Mouse (Mus musculus) intestine, embryonic 16.5 days (tissue): ENCODE data around the gene Ccdc61. TPM values are rescaled to one million over a fixed set of nuclear protein-coding genes. Genes with fewer than 3 reads are reported as not detected.

Source experiments
- ATAC-seq: fragments of 200-750 bp; cut with Nextera tagmentation; 2 replicates; pipeline ENCODE4 v1.8.0; 2017; ENCODE audit warnings: moderate TSS enrichment, moderate library complexity
- H3K27ac ChIP-seq: fragments of 300-500 bp; sonication (generic); 2 replicates; pipeline ENCODE4 v1.5.1; 2014; ENCODE audit warnings: mild to moderate bottlenecking, low read length
- H3K27me3 ChIP-seq: fragments of 300-500 bp; sonication (generic); replicated peaks from 2 replicates; pipeline ENCODE4 v1.6.1; 2014; ENCODE audit warnings: low read length, control low read depth, mixed read lengths; ENCODE audit not compliant: control insufficient read depth, insufficient read depth
- H3K36me3 ChIP-seq: fragments of 300-500 bp; sonication (generic); 2 replicates; pipeline ENCODE4 v1.6.1; 2014; ENCODE audit warnings: low read length, control low read depth; ENCODE audit not compliant: control insufficient read depth, insufficient read depth
- H3K4me1 ChIP-seq: fragments of 300-500 bp; sonication (generic); 2 replicates; pipeline ENCODE4 v1.6.1; 2014; ENCODE audit warnings: low read length, control low read depth, mixed read lengths; ENCODE audit not compliant: control insufficient read depth, insufficient read depth
- H3K4me2 ChIP-seq: fragments of 300-500 bp; sonication (generic); 2 replicates; pipeline ENCODE4 v1.6.1; 2014; ENCODE audit warnings: low read depth, low read length, control low read depth
- H3K4me3 ChIP-seq: fragments of 300-500 bp; sonication (generic); 2 replicates; pipeline ENCODE4 v1.5.1; 2014; ENCODE audit warnings: mild to moderate bottlenecking, low read length
- H3K9ac ChIP-seq: fragments of 300-500 bp; sonication (generic); 2 replicates; pipeline ENCODE4 v1.6.1; 2014; ENCODE audit warnings: low read depth, low read length
- H3K9me3 ChIP-seq: fragments of 300-500 bp; sonication (generic); 2 replicates; pipeline ENCODE4 v1.6.1; 2016; ENCODE audit warnings: low read length, control low read depth; ENCODE audit not compliant: control insufficient read depth
- WGBS: fragments of 180-500 bp; shearing (Covaris S2); extraction: QIAGEN DNeasy Blood & Tissue Kit; methylation state at CpG from one replicate; pipeline ENCODE4 v1.1.7; 2014; 5-methylcytosine and 5-hydroxymethylcytosine counted together
- polyA plus RNA-seq: library from polyadenylated mRNA; unstranded; fragments of >200 nt; fragmentation: Nextera tagmentation; extraction: Ambion mirVana; gene quantifications from 2 replicates; pipeline ENCODE4 v1.2.1, GENCODE M21; 2015

The Ccdc61 gene
- polyA plus RNA-seq, 1 experiment from 2014 or later, result 23.7 TPM

- Histone ChIP-seq H3K27me3 (no peaks in the 10 kb centered on the region), H3K27ac (no peak overlapping the region), H3K36me3 (no peaks in the 10 kb centered on the region), H3K4me2 (no peak overlapping the region), H3K9me3 (no peaks in the 10 kb centered on the region), H3K4me1 (no peaks in the 10 kb centered on the region), H3K9ac (no peak overlapping the region), H3K4me3 (no peak overlapping the region)
- ATAC-seq, result no peak
- WGBS, result 60% methylated on average over 9 of the region's 9 CpGs
Observed at GRCm38 (mm10) chr7:18942815-18943214, 32.6 kb upstream of the Ccdc61 start.

- Histone ChIP-seq H3K4me1 (no peaks in the 10 kb centered on the region), H3K9me3 (no peaks in the 10 kb centered on the region), H3K36me3 (no peaks in the 10 kb centered on the region), H3K4me2 (no peak overlapping the region), H3K27me3 (no peaks in the 10 kb centered on the region), H3K9ac (no peak overlapping the region), H3K27ac (no peak overlapping the region), H3K4me3 (no peak overlapping the region)
- WGBS, result 20% methylated on average over 1 of the region's 1 CpGs
- ATAC-seq, result no peak
Observed at GRCm38 (mm10) chr7:18942376-18942775, 32.2 kb upstream of the Ccdc61 start.

GRCm38 (mm10) chr7:18927759-18928158 lies 17.5 kb upstream of the Ccdc61 start:
- Histone ChIP-seq H3K9ac (no peak overlapping the region), H3K36me3 (no peaks in the 10 kb centered on the region), H3K9me3 (no peaks in the 10 kb centered on the region), H3K4me1 (peaks cover 7% of the 10 kb centered on the region; the same call in 1 of the 2 replicates), H3K4me2 (no peak overlapping the region), H3K27ac (no peak overlapping the region), H3K27me3 (peaks cover 40% of the 10 kb centered on the region), H3K4me3 (no peak overlapping the region)
- ATAC-seq, result no peak
- WGBS, result 46% methylated on average over 3 of the region's 3 CpGs

GRCm38 (mm10) chr7:18926911-18927310 lies 16.7 kb upstream of the Ccdc61 start:
- peaks cover 44% of the 10 kb centered on the region for H3K27me3 ChIP-seq
- ATAC-seq, result 0 out of 2 replicates have a peak, but pooled peaks have one; percentile 7
- 36% methylated on average over 6 of the region's 6 CpGs for WGBS

GRCm38 (mm10) chr7:18926041-18926790 lies 16.0 kb upstream of the Ccdc61 start:
- H3K27me3 ChIP-seq, result peaks cover 46% of the 10 kb centered on the region
- H3K27ac ChIP-seq, result no peak overlapping the region
- peak overlapping the region; percentile 58 for H3K4me3 ChIP-seq
- 0 out of 2 replicates have a peak, but pooled peaks have one; percentile 19 for ATAC-seq
- WGBS, result 2% methylated on average over 38 of the region's 42 CpGs
- no peaks in the 10 kb centered on the region for H3K9me3 ChIP-seq
- peak overlapping the region; percentile 67 for H3K9ac ChIP-seq
- H3K4me2 ChIP-seq, result peak overlapping the region; percentile 87
- peaks cover 7% of the 10 kb centered on the region; the same call in 1 of the 2 replicates for H3K4me1 ChIP-seq
- H3K36me3 ChIP-seq, result no peaks in the 10 kb centered on the region

More at GRCm38 (mm10) chr7:18926911-18927310, 16.7 kb upstream of the Ccdc61 start:
- H3K9ac ChIP-seq, result no peak overlapping the region
- H3K36me3 ChIP-seq, result no peaks in the 10 kb centered on the region
- H3K4me2 ChIP-seq, result peak overlapping the region; percentile 87; the same call in 1 of the 2 replicates
- no peaks in the 10 kb centered on the region for H3K9me3 ChIP-seq
- H3K4me1 ChIP-seq, result peaks cover 7% of the 10 kb centered on the region; the same call in 1 of the 2 replicates
- peak overlapping the region; percentile 58 for H3K4me3 ChIP-seq
- peak overlapping the region; percentile 33; the same call in 1 of the 2 replicates for H3K27ac ChIP-seq

- Histone ChIP-seq H3K27me3 (peaks cover 46% of the 10 kb centered on the region), H3K27ac (no peak within 1 kb of the TSS), H3K9me3 (no peaks in the 10 kb centered on the region), H3K9ac (peak within 1 kb of the TSS; percentile 67), H3K4me2 (peak within 1 kb of the TSS; percentile 87), H3K4me3 (peak within 1 kb of the TSS; percentile 58), H3K36me3 (no peaks in the 10 kb centered on the region), H3K4me1 (peaks cover 7% of the 10 kb centered on the region; the same call in 1 of the 2 replicates)
- WGBS, result under 1% methylated on average over 32 of the region's 45 CpGs
- peak; percentile 92 for ATAC-seq
Observed at GRCm38 (mm10) chr7:18925162-18925938, 15.1 kb upstream of the Ccdc61 start, which contains the start of gene Nova2. Gene Nova2, plus strand, starts transcription at chr7:18925888.

GRCm38 (mm10) chr7:18924321-18924720 lies 14.1 kb upstream of the Ccdc61 start:
- no peaks in the 10 kb centered on the region for H3K36me3 ChIP-seq
- ATAC-seq, result no peak
- H3K27me3 ChIP-seq, result peaks cover 46% of the 10 kb centered on the region
- H3K9ac ChIP-seq, result no peak overlapping the region
- 9% methylated on average over 8 of the region's 8 CpGs for WGBS
- H3K27ac ChIP-seq, result no peak overlapping the region
- no peaks in the 10 kb centered on the region for H3K9me3 ChIP-seq
- H3K4me2 ChIP-seq, result no peak overlapping the region
- H3K4me1 ChIP-seq, result peaks cover 7% of the 10 kb centered on the region; the same call in 1 of the 2 replicates
- no peak overlapping the region for H3K4me3 ChIP-seq

- Histone ChIP-seq H3K27ac (no peak overlapping the region), H3K9ac (no peak overlapping the region), H3K27me3 (peaks cover 46% of the 10 kb centered on the region), H3K9me3 (no peaks in the 10 kb centered on the region), H3K4me2 (no peak overlapping the region), H3K36me3 (no peaks in the 10 kb centered on the region), H3K4me3 (no peak overlapping the region), H3K4me1 (peaks cover 7% of the 10 kb centered on the region; the same call in 1 of the 2 replicates)
- 33% methylated on average over 4 of the region's 4 CpGs for WGBS
- ATAC-seq, result no peak
Observed at GRCm38 (mm10) chr7:18923711-18924191, 13.5 kb upstream of the Ccdc61 start.

GRCm38 (mm10) chr7:18923267-18923666 lies 13.1 kb upstream of the Ccdc61 start:
- ATAC-seq, result no peak
- Histone ChIP-seq H3K9me3 (no peaks in the 10 kb centered on the region), H3K9ac (no peak overlapping the region), H3K36me3 (no peaks in the 10 kb centered on the region), H3K27ac (no peak overlapping the region), H3K4me1 (peaks cover 7% of the 10 kb centered on the region; the same call in 1 of the 2 replicates), H3K27me3 (peaks cover 46% of the 10 kb centered on the region), H3K4me2 (no peak overlapping the region), H3K4me3 (no peak overlapping the region)
- WGBS, result 70% methylated on average over 11 of the region's 11 CpGs
